Mouse (Mus musculus): ENCODE data around the gene Chl1. TPM values are rescaled to one million over a fixed set of nuclear protein-coding genes. Genes with fewer than 3 reads are reported as not detected.

Gene Chl1
- polyA plus RNA-seq, 1 experiment from 2014 or later, result 4.3 TPM

GRCm38 (mm10) chr6:103753891-103754290 is 243.5 kb downstream of the Chl1 start:
- Histone ChIP-seq H3K4me2 (ENCODE audit: low read length) (no peak overlapping the region), H3K36me3 (ENCODE audit: control insufficient read depth, insufficient read depth, low read length) (no peaks in the 10 kb centered on the region), H3K4me3 (ENCODE audit: low read depth, low read length) (no peak overlapping the region), H3K27me3 (replicated peaks; ENCODE audit: control insufficient read depth, insufficient read depth, low read length) (no peaks in the 10 kb centered on the region), H3K4me1 (replicated peaks; ENCODE audit: control insufficient read depth, insufficient read depth, low read length) (no peaks in the 10 kb centered on the region), H3K9me3 (ENCODE audit: control insufficient read depth, low read length) (no peaks in the 10 kb centered on the region), H3K9ac (ENCODE audit: low read length) (no peak overlapping the region), H3K27ac (ENCODE audit: low read depth) (no peak overlapping the region)
- 75% methylated on average over 4 of the region's 4 CpGs for WGBS
- ATAC-seq (replicated peaks; ENCODE audit: low FRiP score, low TSS enrichment, low read depth) (no peak), DNase-seq (ENCODE audit: low spot score) (no peak)

GRCm38 (mm10) chr6:103766830-103767229 is 256.4 kb downstream of the Chl1 start:
- ATAC-seq (replicated peaks; ENCODE audit: low FRiP score, low TSS enrichment, low read depth) (no peak), DNase-seq (ENCODE audit: low spot score) (no peak)
- no peaks in the 10 kb centered on the region for H3K9me3 ChIP-seq (ENCODE audit: control insufficient read depth, low read length)
- no peak overlapping the region for H3K4me2 ChIP-seq (ENCODE audit: low read length)
- H3K36me3 ChIP-seq (ENCODE audit: control insufficient read depth, insufficient read depth, low read length), result no peaks in the 10 kb centered on the region
- H3K4me3 ChIP-seq (ENCODE audit: low read depth, low read length), result no peak overlapping the region
- H3K9ac ChIP-seq (ENCODE audit: low read length), result no peak overlapping the region
- no peaks in the 10 kb centered on the region for H3K27me3 ChIP-seq (replicated peaks; ENCODE audit: control insufficient read depth, insufficient read depth, low read length)
- 82% methylated on average over 3 of the region's 3 CpGs for WGBS
- H3K4me1 ChIP-seq (replicated peaks; ENCODE audit: control insufficient read depth, insufficient read depth, low read length), result no peaks in the 10 kb centered on the region
- no peak overlapping the region for H3K27ac ChIP-seq (ENCODE audit: low read depth)

GRCm38 (mm10) chr6:103781058-103781457 is 270.7 kb downstream of the Chl1 start:
- Histone ChIP-seq H3K36me3 (ENCODE audit: control insufficient read depth, insufficient read depth, low read length) (no peaks in the 10 kb centered on the region), H3K4me3 (ENCODE audit: low read depth, low read length) (no peak overlapping the region), H3K27me3 (replicated peaks; ENCODE audit: control insufficient read depth, insufficient read depth, low read length) (no peaks in the 10 kb centered on the region), H3K27ac (ENCODE audit: low read depth) (no peak overlapping the region), H3K4me2 (ENCODE audit: low read length) (no peak overlapping the region), H3K9ac (ENCODE audit: low read length) (no peak overlapping the region), H3K9me3 (ENCODE audit: control insufficient read depth, low read length) (no peaks in the 10 kb centered on the region), H3K4me1 (replicated peaks; ENCODE audit: control insufficient read depth, insufficient read depth, low read length) (no peaks in the 10 kb centered on the region)
- no peak for DNase-seq (ENCODE audit: low spot score)
- ATAC-seq (replicated peaks; ENCODE audit: low FRiP score, low TSS enrichment, low read depth), result no peak
- 81% methylated on average over 5 of the region's 5 CpGs for WGBS

DNA sequence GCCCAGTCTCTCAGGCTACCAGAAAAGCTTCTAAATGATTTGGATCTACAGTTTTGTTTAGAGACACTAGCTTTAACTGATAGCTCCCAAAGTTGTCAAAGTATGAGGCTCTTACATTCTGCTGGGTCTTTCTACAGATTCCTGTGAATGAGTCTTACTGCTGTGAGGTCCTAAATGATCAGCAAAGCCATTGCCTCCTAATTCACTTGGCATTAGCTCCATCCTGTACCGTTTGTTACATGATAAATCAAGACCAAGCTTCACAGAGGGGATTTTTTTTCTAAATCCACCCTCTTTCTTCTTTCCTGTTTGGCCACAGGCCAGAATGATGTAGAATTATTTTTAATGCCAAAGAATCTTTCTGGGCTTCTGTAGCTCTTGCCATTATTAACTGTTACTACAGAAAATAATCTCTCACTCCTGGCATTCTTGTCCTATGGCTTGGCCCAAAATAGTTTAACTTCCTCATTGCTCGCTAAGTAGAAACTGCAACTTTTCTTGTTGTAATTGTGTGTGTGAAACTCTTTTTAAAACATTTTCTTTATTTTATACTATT is 280.8 kb downstream of the Chl1 start:
- Histone ChIP-seq H3K27ac (ENCODE audit: low read depth) (no peak overlapping the region), H3K27me3 (replicated peaks; ENCODE audit: control insufficient read depth, insufficient read depth, low read length) (no peaks in the 10 kb centered on the region), H3K36me3 (ENCODE audit: control insufficient read depth, insufficient read depth, low read length) (no peaks in the 10 kb centered on the region), H3K4me3 (ENCODE audit: low read depth, low read length) (no peak overlapping the region), H3K4me2 (ENCODE audit: low read length) (no peak overlapping the region), H3K4me1 (replicated peaks; ENCODE audit: control insufficient read depth, insufficient read depth, low read length) (no peaks in the 10 kb centered on the region), H3K9me3 (ENCODE audit: control insufficient read depth, low read length) (no peaks in the 10 kb centered on the region), H3K9ac (ENCODE audit: low read length) (no peak overlapping the region)
- no peak for ATAC-seq (replicated peaks; ENCODE audit: low FRiP score, low TSS enrichment, low read depth)
- no peak for DNase-seq (ENCODE audit: low spot score)
- 40% methylated on average over 2 of the region's 2 CpGs for WGBS

DNA sequence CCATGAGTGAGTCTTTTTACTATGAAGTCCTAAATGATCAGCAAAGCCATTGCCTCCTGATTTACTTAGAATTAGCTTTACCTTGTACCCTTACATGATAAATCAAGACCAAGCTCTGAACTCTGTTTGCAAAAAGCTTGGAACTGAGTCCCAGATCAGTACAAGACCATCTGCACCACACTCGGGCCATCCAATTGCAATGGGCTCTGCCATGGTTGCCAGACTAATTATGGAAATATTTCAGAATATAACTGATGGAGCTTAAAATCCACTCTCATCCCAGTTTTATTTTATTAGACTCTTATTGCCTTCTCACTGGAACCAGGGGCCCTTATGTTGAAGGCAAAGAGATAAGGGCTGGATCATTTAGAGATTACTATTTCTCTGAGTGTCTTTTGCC is 284.9 kb downstream of the Chl1 start:
- H3K9me3 ChIP-seq (ENCODE audit: control insufficient read depth, low read length), result no peaks in the 10 kb centered on the region
- no peaks in the 10 kb centered on the region for H3K27me3 ChIP-seq (replicated peaks; ENCODE audit: control insufficient read depth, insufficient read depth, low read length)
- no peak for ATAC-seq (replicated peaks; ENCODE audit: low FRiP score, low TSS enrichment, low read depth)
- no peak overlapping the region for H3K4me2 ChIP-seq (ENCODE audit: low read length)
- no peaks in the 10 kb centered on the region for H3K36me3 ChIP-seq (ENCODE audit: control insufficient read depth, insufficient read depth, low read length)
- DNase-seq (ENCODE audit: low spot score), result no peak
- H3K27ac ChIP-seq (ENCODE audit: low read depth), result no peak overlapping the region
- H3K9ac ChIP-seq (ENCODE audit: low read length), result no peak overlapping the region
- no peaks in the 10 kb centered on the region for H3K4me1 ChIP-seq (replicated peaks; ENCODE audit: control insufficient read depth, insufficient read depth, low read length)
- 96% methylated on average over 1 of the region's 1 CpGs for WGBS
- no peak overlapping the region for H3K4me3 ChIP-seq (ENCODE audit: low read depth, low read length)

Measured in intestine, embryonic 14.5 days (tissue).